Mouse (Mus musculus) liver, embryonic 15.5 days (tissue): Measurements from ENCODE around the gene Zfp811. TPM values are rescaled to one million over a fixed set of nuclear protein-coding genes. Genes with fewer than 3 reads are reported as not detected.
A peak's percentile ranks its signal among the peaks of the same experiment; 100 is the strongest.

Experiments used
- ATAC-seq: fragments of 200-750 bp; cut with Nextera tagmentation; 2 replicates; pipeline ENCODE4 v1.8.0; 2017; ENCODE audit warnings: moderate number of reproducible peaks, mild to moderate bottlenecking, moderate library complexity; ENCODE audit not compliant: insufficient read depth
- H3K27ac ChIP-seq: fragments of 300-500 bp; sonication (generic); replicated peaks from 2 replicates; pipeline ENCODE4 v1.5.1; 2015; ENCODE audit warnings: mild to moderate bottlenecking, inconsistent platforms
- H3K27me3 ChIP-seq: fragments of 300-500 bp; sonication (generic); 2 replicates; pipeline ENCODE4 v1.6.1; 2015; ENCODE audit warnings: mild to moderate bottlenecking, inconsistent platforms
- H3K36me3 ChIP-seq: fragments of 300-500 bp; sonication (generic); replicated peaks from 2 replicates; pipeline ENCODE4 v1.6.1; 2015; ENCODE audit warnings: moderate library complexity, mild to moderate bottlenecking, inconsistent platforms
- H3K4me1 ChIP-seq: fragments of 300-500 bp; sonication (generic); replicated peaks from 2 replicates; pipeline ENCODE4 v1.6.1; 2015; ENCODE audit warnings: inconsistent platforms
- H3K4me2 ChIP-seq: fragments of 300-500 bp; sonication (generic); 2 replicates; pipeline ENCODE4 v1.6.1; 2015; ENCODE audit warnings: moderate library complexity, mild to moderate bottlenecking, inconsistent platforms
- H3K4me3 ChIP-seq: fragments of 300-500 bp; sonication (generic); replicated peaks from 2 replicates; pipeline ENCODE4 v1.5.1; 2015; ENCODE audit warnings: mild to moderate bottlenecking, inconsistent platforms
- H3K9ac ChIP-seq: fragments of 300-500 bp; sonication (generic); 2 replicates; pipeline ENCODE4 v1.6.1; 2015; ENCODE audit warnings: moderate library complexity, mild to moderate bottlenecking, inconsistent platforms
- H3K9me3 ChIP-seq: fragments of 300-500 bp; sonication (generic); replicated peaks from 2 replicates; pipeline ENCODE4 v1.6.1; 2016; ENCODE audit warnings: inconsistent platforms
- WGBS: fragments of 180-500 bp; shearing (Covaris S2); methylation state at CpG from one replicate; pipeline ENCODE4 v1.1.7; 2015; ENCODE audit warnings: mixed read lengths; ENCODE audit not compliant: insufficient replicate concordance; 5-methylcytosine and 5-hydroxymethylcytosine counted together
- polyA plus RNA-seq: library from polyadenylated mRNA; unstranded; fragments of >200 nt; fragmentation: Nextera tagmentation; extraction: Ambion mirVana; gene quantifications from 2 replicates; pipeline ENCODE4 v1.2.1, GENCODE M21; 2015

Gene Zfp811
- polyA plus RNA-seq, 1 experiment from 2014 or later = 0.06 TPM

- H3K4me1 ChIP-seq = no peaks in the 10 kb centered on the region
- 37% methylated on average over 6 of the region's 6 CpGs for WGBS
- H3K36me3 ChIP-seq = no peaks in the 10 kb centered on the region
- no peak overlapping the region for H3K4me3 ChIP-seq
- H3K9me3 ChIP-seq = no peaks in the 10 kb centered on the region
- H3K4me2 ChIP-seq = no peak overlapping the region
- H3K27ac ChIP-seq = no peak overlapping the region
- ATAC-seq = peak; percentile 18; the same call in 1 of the 2 replicates
- H3K27me3 ChIP-seq = no peaks in the 10 kb centered on the region
- H3K9ac ChIP-seq = no peak overlapping the region
These were observed 56.8 kb downstream of the Zfp811 start for GRCm38 (mm10) chr17:32752813-32753360.

- Histone ChIP-seq H3K4me1 (no peaks in the 10 kb centered on the region), H3K4me2 (no peak overlapping the region), H3K4me3 (no peak overlapping the region), H3K27ac (no peak overlapping the region), H3K36me3 (no peaks in the 10 kb centered on the region), H3K9me3 (no peaks in the 10 kb centered on the region), H3K9ac (no peak overlapping the region), H3K27me3 (no peaks in the 10 kb centered on the region)
- WGBS = 37% methylated on average over 5 of the region's 5 CpGs
- no peak for ATAC-seq
These were observed 59.1 kb downstream of the Zfp811 start for GRCm38 (mm10) chr17:32750611-32751010.

Other genes starting within 250 kb of the Zfp811 start
- gene Cyp4f37, start 188.6 kb downstream of the Zfp811 start, polyA plus RNA-seq = not detected in 2 replicates
- gene Cyp4f40, start 151.0 kb downstream of the Zfp811 start, polyA plus RNA-seq = not detected in 2 replicates
- gene Cyp4f15, start 124.3 kb downstream of the Zfp811 start, polyA plus RNA-seq = 6.5 and 7.5 TPM in 2 replicates
- 8.4 and 9.8 TPM in 2 replicates for gene Zfp871, start 21.6 kb downstream of the Zfp811 start, polyA plus RNA-seq
- 1.2 and 1.7 TPM in 2 replicates for gene Zfp799, start 20.3 kb upstream of the Zfp811 start, polyA plus RNA-seq
- 1.6 TPM in 2 replicates for gene Zfp870, start 81.7 kb upstream of the Zfp811 start, polyA plus RNA-seq
- not detected in 2 replicates for gene Cyp4f14, start 107.4 kb upstream of the Zfp811 start, polyA plus RNA-seq
- 6.7 and 8.2 TPM in 2 replicates for gene Cyp4f13, start 137.5 kb upstream of the Zfp811 start, polyA plus RNA-seq
- 3.9 and 4.2 TPM in 2 replicates for gene Zfp472, start 155.9 kb upstream of the Zfp811 start, polyA plus RNA-seq
- gene Zfp952, start 183.2 kb upstream of the Zfp811 start, polyA plus RNA-seq = 2.5 and 3.0 TPM in 2 replicates
- 2.2 and 2.3 TPM in 2 replicates for gene Zfp763, start 223.5 kb upstream of the Zfp811 start, polyA plus RNA-seq